Mouse (Mus musculus) liver, embryonic 14.5 days (tissue): ENCODE data around the gene Rnps1.

Experiments
- CTCF ChIP-seq: IDR thresholded peaks from 2 replicates; pipeline ENCODE4 v1.5.1; 2016; ENCODE audit warnings: antibody characterized with exemption, low read depth, control low read depth
- EP300 ChIP-seq: IDR thresholded peaks from 2 replicates; pipeline ENCODE4 v1.6.1; 2016; ENCODE audit warnings: antibody characterized with exemption, low read depth

DNA sequence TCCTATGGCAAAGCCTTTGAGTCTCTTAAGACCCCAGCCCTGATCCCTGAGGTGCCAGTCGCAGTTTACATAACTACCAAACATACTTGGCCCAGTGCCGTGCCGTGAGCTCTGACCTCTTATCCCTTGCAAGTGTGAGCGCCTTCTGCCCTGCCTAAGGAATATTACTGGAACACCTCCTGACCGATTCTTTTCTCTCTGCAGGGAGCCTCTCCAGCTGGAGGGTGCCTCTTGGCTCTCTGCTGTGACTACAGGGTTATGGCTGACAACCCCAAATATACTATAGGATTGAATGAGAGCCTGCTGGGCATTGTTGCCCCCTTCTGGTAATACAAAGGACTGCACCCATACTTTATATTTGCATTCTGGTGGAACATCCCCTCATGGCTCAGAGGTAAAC is 22.7 kb downstream of the Rnps1 start:
- TF ChIP-seq CTCF, result peak; percentile 88
- TF ChIP-seq EP300, result no peak
